Mouse (Mus musculus) embryonic stem cell, embryonic (primary cell): ENCODE results near the gene Atl1.

Experiments
- CTCF ChIA-PET, 4 experiments: fragments of 300-600 bp in 2 of 4; fragments of 350-600 bp in 2 of 4; sonication (Branson Sonifier 250); formaldehyde crosslinking; loops; one replicate each; lab custom pipeline; 2022; ENCODE audit warnings: inconsistent platforms in 2 of 4; lab: Charles Lee
- POLR2A ChIA-PET, 4 experiments: fragments of 300-600 bp in 2 of 4; fragments of 350-600 bp in 2 of 4; sonication (Branson Sonifier 250); formaldehyde crosslinking; loops; one replicate each; lab custom pipeline; 2022; ENCODE audit warnings: antibody characterized with exemption in 4 of 4, inconsistent platforms in 1 of 4; lab: Charles Lee

Atl1 gene

GRCm38 (mm10) chr12:69908511-69908900 lies 16.1 kb downstream of the Atl1 start:
- ChIA-PET CTCF (interaction anchor here in 1 of 4 experiments (1.3 kb wide), 1 partner anchor 15 kb away, joined by 3 read pairs; the partner anchor contains the start of gene Map4k5), POLR2A (interaction anchor here in 3 of 4 experiments (0.9 to 1.2 kb wide), 5 partner anchors 13 to 149 kb away, joined by 3 to 6 read pairs (median 3); partner anchors contain the start of genes Cdkl1 (in 1 of the 3) and Map4k5 (in 1 of the 3))

- ChIA-PET CTCF (interaction anchor here in 1 of 4 experiments (0.9 kb wide), 1 partner anchor 12 kb away, joined by 4 read pairs; no protein-coding TSS in a partner anchor), POLR2A (interaction anchor here in 1 of 4 experiments (1.0 to 1.8 kb wide), 2 partner anchors 19 to 21 kb away, joined by 3 to 6 read pairs; partner anchors contain the start of genes Atl1 and Map4k5)
Observed at GRCm38 (mm10) chr12:69911906-69912305, 19.5 kb downstream of the Atl1 start.

- POLR2A ChIA-PET: interaction anchor here in 1 of 4 experiments (1.0 to 1.8 kb wide), 3 partner anchors 20 to 84 kb away, joined by 3 to 6 read pairs (median 3); partner anchors contain the start of genes Atl1 and Map4k5
- CTCF ChIA-PET: interaction anchor here in 1 of 4 experiments (0.5 kb wide), 1 partner anchor 159 kb away, joined by 3 read pairs; no protein-coding TSS in a partner anchor
Observed at GRCm38 (mm10) chr12:69912737-69913136, 20.3 kb downstream of the Atl1 start.

- ChIA-PET POLR2A (no interaction called here), CTCF (no interaction called here)
Observed at GRCm38 (mm10) chr12:69917870-69918269, 25.5 kb downstream of the Atl1 start.

- ChIA-PET CTCF (interaction anchor here in 2 of 4 experiments (0.5 to 0.6 kb wide), 2 partner anchors 117 to 1130 kb away, joined by 3 read pairs; no protein-coding TSS in a partner anchor), POLR2A (no interaction called here)
Observed at GRCm38 (mm10) chr12:69922099-69922498, 29.7 kb downstream of the Atl1 start.

GRCm38 (mm10) chr12:69923128-69923527 lies 30.7 kb downstream of the Atl1 start:
- POLR2A ChIA-PET: no interaction called here
- CTCF ChIA-PET: interaction anchor here in 1 of 4 experiments (0.5 to 0.6 kb wide), 2 partner anchors 126 to 165 kb away, joined by 3 to 4 read pairs; no protein-coding TSS in a partner anchor

- ChIA-PET CTCF (interaction anchor here in 2 of 4 experiments (1.0 kb wide), 3 partner anchors 12 to 16 kb away, joined by 3 to 5 read pairs (median 4); no protein-coding TSS in a partner anchor), POLR2A (interaction anchor here in 1 of 4 experiments (0.7 kb wide), 1 partner anchor 560 kb away, joined by 3 read pairs; no protein-coding TSS in a partner anchor)
Observed at GRCm38 (mm10) chr12:69923603-69924002, 31.2 kb downstream of the Atl1 start.

- POLR2A ChIA-PET: interaction anchor here in 1 of 4 experiments (0.7 kb wide), 1 partner anchor 560 kb away, joined by 3 read pairs; no protein-coding TSS in a partner anchor
- CTCF ChIA-PET: interaction anchor here in 3 of 4 experiments (0.6 to 1.3 kb wide), 5 partner anchors 12 to 250 kb away, joined by 3 to 6 read pairs (median 4); no protein-coding TSS in a partner anchor
Observed at GRCm38 (mm10) chr12:69924012-69924411, 31.6 kb downstream of the Atl1 start.

GRCm38 (mm10) chr12:69926716-69927115 lies 34.3 kb downstream of the Atl1 start:
- ChIA-PET CTCF (interaction anchor here in 2 of 4 experiments (0.8 to 1.4 kb wide), 5 partner anchors 12 to 303 kb away, joined by 3 to 4 read pairs (median 3); no protein-coding TSS in a partner anchor), POLR2A (interaction anchor here in 3 of 4 experiments (0.6 to 1.1 kb wide), 5 partner anchors 9 to 124 kb away, joined by 3 read pairs; no protein-coding TSS in a partner anchor)

GRCm38 (mm10) chr12:69937731-69938130 lies 45.3 kb downstream of the Atl1 start:
- CTCF ChIA-PET: interaction anchor here in 2 of 4 experiments (0.6 to 2.4 kb wide), 7 partner anchors 11 to 204 kb away, joined by 3 to 5 read pairs (median 3); no protein-coding TSS in a partner anchor

GRCm38 (mm10) chr12:69939291-69939690 lies 46.9 kb downstream of the Atl1 start:
- POLR2A ChIA-PET: interaction anchor here in 1 of 4 experiments (0.6 to 1.3 kb wide), 2 partner anchors 46 to 213 kb away, joined by 3 to 6 read pairs; partner anchors contain the start of gene Map4k5
- CTCF ChIA-PET: interaction anchor here in 2 of 4 experiments (1.4 to 2.4 kb wide), 3 partner anchors 12 to 181 kb away, joined by 4 to 5 read pairs (median 5); no protein-coding TSS in a partner anchor

More at GRCm38 (mm10) chr12:69937731-69938130, 45.3 kb downstream of the Atl1 start:
- POLR2A ChIA-PET: interaction anchor here in 1 of 4 experiments (0.5 to 1.2 kb wide), 3 partner anchors 11 to 1041 kb away, joined by 3 to 4 read pairs (median 3); no protein-coding TSS in a partner anchor

GRCm38 (mm10) chr12:69941655-69942329 lies 49.4 kb downstream of the Atl1 start:
- ChIA-PET CTCF (no interaction called here), POLR2A (interaction anchor here in 1 of 4 experiments (1.3 kb wide), 1 partner anchor 15 kb away, joined by 3 read pairs; no protein-coding TSS in a partner anchor)

- CTCF ChIA-PET: interaction anchor here in 1 of 4 experiments (1.4 kb wide), 1 partner anchor 16 kb away, joined by 4 read pairs; no protein-coding TSS in a partner anchor
- POLR2A ChIA-PET: interaction anchor here in 1 of 4 experiments (0.8 kb wide), 2 partner anchors 20 to 40 kb away, joined by 3 read pairs; no protein-coding TSS in a partner anchor
Observed at GRCm38 (mm10) chr12:69945861-69946260, 53.4 kb downstream of the Atl1 start.

- ChIA-PET POLR2A (interaction anchor here in 2 of 4 experiments (0.6 to 1.1 kb wide), 2 partner anchors 23 to 226 kb away, joined by 3 read pairs; no protein-coding TSS in a partner anchor), CTCF (no interaction called here)
Observed at GRCm38 (mm10) chr12:69947502-69947901, 55.1 kb downstream of the Atl1 start.

GRCm38 (mm10) chr12:69957378-69957777 lies 65.0 kb downstream of the Atl1 start:
- POLR2A ChIA-PET: no interaction called here

GRCm38 (mm10) chr12:69962468-69962867 lies 70.1 kb downstream of the Atl1 start:
- ChIA-PET POLR2A (interaction anchor here in 1 of 4 experiments (0.6 to 1.7 kb wide), 4 partner anchors 12 to 151 kb away, joined by 3 to 6 read pairs (median 4); no protein-coding TSS in a partner anchor), CTCF (interaction anchor here (0.6 to 1.7 kb wide), 11 partner anchors 11 to 272 kb away, joined by 3 to 7 read pairs (median 3); no protein-coding TSS in a partner anchor)

More at GRCm38 (mm10) chr12:69957378-69957777, 65.0 kb downstream of the Atl1 start:
- CTCF ChIA-PET: no interaction called here

- ChIA-PET POLR2A (interaction anchor here in 2 of 4 experiments (0.6 to 1.7 kb wide), 3 partner anchors 11 to 83 kb away, joined by 3 to 6 read pairs (median 4); no protein-coding TSS in a partner anchor), CTCF (interaction anchor here (0.6 to 1.7 kb wide), 7 partner anchors 27 to 271 kb away, joined by 3 to 7 read pairs (median 3); no protein-coding TSS in a partner anchor)
Observed at GRCm38 (mm10) chr12:69963141-69963540, 70.7 kb downstream of the Atl1 start.

- POLR2A ChIA-PET: no interaction called here
Observed at GRCm38 (mm10) chr12:69965644-69966043, 73.2 kb downstream of the Atl1 start.

More at GRCm38 (mm10) chr12:69965644-69966043, 73.2 kb downstream of the Atl1 start:
- CTCF ChIA-PET: no interaction called here
